Mouse (Mus musculus) embryo, embryonic 9.5 days (tissue): ENCODE results near the gene Trim41.

Experiments used
- DNase-seq: peaks from one replicate; pipeline ENCODE4 v3.0.0-alpha.2; 2017; ENCODE audit errors: extremely low spot score

Trim41 gene

GRCm38 (mm10) chr11:48789973-48790823 lies 27.0 kb downstream of the Trim41 start:
- peak; percentile 79 for DNase-seq

DNA sequence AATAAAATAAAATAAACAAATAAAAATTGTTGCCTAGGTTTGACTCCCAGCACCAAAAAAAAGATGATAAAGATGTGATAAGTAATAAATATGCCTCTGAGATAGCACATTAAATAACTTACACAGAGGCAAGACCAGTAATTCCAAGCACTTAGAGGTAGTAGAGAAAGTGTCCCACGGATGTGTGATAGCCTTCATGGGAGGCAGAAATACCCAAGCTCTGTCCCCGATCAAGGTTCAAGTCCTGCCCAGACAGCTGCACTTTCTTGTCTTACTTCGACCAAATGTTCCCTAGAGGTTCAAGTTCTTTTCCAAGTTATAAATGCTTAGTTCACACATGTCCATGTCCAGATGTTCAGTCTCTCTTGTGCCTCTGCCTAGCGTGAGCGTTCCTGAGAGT lies 27.9 kb downstream of the Trim41 start:
- DNase-seq, result no peak

GRCm38 (mm10) chr11:48788311-48789089 lies 28.7 kb downstream of the Trim41 start:
- DNase-seq, result peak; percentile 79

- DNase-seq, result peak; percentile 45
Measured at GRCm38 (mm10) chr11:48787455-48788211, 29.5 kb downstream of the Trim41 start.

DNA sequence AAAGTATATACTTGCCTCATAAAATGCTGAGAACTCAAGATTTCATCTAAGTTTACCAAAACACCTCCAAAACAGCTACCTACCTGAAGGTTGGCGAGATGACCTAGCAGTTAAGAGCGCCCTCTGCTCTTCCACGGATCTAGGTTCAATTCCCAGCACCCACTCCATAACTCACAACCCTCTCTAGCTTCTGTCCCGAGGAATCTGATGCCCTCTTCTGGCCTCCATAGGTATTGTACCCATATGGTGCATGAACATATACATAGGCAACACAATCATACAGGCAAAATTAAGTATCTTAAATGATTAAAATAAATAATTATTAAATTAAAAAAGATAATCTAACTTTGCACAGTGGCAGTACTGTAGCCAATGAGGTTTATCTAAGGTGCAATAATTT lies 34.9 kb downstream of the Trim41 start:
- DNase-seq, result no peak

- peak; percentile 23 for DNase-seq
Measured at GRCm38 (mm10) chr11:48779450-48779849, 37.7 kb downstream of the Trim41 start.

- DNase-seq, result no peak
Measured at GRCm38 (mm10) chr11:48777303-48777702, 39.9 kb downstream of the Trim41 start.

- DNase-seq, result no peak
Measured at GRCm38 (mm10) chr11:48776664-48777063, 40.5 kb downstream of the Trim41 start.

GRCm38 (mm10) chr11:48775483-48775882 lies 41.7 kb downstream of the Trim41 start:
- peak; percentile 73 for DNase-seq

DNA sequence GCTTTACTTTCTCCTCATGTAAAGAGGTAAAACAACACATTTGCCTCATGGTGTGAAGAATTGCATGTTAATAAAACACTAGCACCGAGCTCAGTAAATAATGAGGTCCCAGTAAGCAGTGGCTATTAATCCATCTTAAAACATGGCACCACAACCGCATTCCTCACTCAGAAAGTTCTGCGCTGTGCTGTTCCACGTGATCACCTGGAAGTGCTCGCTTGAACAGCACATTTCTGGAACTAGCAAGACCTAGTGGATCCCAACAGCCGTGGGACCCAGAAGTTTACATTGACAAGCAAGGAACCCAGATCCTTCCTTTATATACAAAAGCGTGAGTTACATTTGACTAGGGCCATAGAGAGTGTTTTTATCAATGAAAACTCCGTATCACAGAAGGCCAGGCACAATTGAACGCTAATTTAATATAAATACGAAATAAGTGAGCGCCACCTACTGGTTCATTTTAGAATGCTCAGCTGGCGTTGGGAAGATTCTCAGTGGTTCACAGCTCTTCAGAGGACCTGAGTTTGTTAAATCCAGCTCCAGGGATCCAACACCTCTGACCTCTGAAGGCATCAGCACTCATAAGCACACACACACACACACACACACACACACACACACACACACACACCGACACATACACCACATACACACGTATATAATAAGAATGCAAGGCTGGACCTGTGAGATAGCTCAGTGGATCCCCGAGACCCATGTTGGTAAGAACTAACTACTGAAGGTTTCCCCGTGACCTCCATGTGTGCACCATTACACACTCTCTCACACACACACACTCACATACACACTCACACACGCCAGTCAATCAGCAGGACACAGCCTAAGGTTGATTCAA lies 42.5 kb downstream of the Trim41 start:
- DNase-seq, result peak; percentile 54

DNA sequence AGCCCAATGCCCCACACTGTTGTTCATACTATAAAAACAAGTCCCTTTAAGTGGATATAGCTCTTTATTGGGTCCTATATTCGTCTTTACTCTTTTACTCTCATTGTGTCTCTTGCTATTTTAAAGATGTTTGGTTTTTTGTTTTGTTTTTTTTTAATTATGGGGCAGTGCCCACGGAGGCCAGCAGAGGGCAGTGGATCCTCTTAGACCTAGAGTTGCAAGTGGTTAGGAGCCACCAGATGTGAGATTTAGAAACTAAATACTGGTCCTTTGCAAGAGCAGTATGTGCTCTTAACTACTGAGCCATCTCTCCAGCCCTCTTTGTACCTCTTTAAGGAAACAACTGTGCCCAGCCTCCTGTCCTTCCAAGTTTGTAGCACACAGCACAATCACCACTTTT lies 45.5 kb downstream of the Trim41 start:
- no peak for DNase-seq

DNA sequence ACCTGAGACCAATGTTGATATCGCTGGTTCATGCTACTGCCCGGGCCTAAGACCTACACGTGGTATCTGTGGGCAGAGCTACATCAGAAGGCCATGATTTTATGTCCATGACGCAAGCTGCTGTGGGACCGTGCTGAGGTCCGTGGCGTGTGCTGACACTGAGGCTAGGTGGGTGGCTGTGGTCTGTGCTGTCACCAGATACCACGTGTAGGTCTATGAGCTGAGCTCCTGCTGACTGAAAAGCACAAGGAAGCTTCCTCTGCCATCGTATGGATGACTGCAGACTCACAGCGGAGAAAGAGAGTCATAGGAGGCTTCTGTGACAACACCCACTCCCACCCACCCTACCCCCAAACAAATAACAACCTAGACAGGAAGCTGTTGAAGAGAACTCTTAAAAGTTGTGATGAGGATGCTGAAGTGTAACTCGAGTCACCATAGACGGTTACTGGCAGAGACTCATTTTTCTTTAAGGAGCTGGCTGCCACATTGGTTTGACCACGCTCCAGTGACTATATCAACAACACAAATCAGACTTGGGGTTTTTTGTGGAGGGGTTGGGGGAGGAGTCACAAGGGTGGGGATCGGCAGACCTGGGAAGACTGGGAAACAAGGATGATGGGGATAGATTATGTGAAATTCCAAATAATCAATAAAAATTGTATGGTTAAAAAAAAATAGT lies 49.8 kb downstream of the Trim41 start:
- DNase-seq, result no peak

- no peak for DNase-seq
Measured at GRCm38 (mm10) chr11:48764119-48764518, 53.0 kb downstream of the Trim41 start.

- no peak for DNase-seq
Measured at GRCm38 (mm10) chr11:48759021-48759420, 58.1 kb downstream of the Trim41 start.
